Mouse (Mus musculus) erythroblast, embryonic 14.5 days (primary cell): Measurements from ENCODE around the gene Filip1.

Experiments used
- GATA1 ChIP-seq: IDR thresholded peaks from 2 replicates; pipeline ENCODE4 v1.6.1; 2012; ENCODE audit warnings: low read length, inconsistent platforms, mixed read lengths
- TAL1 ChIP-seq: IDR thresholded peaks from 3 replicates; pipeline ENCODE4 v1.6.1; 2012; ENCODE audit warnings: low read length, inconsistent platforms, mixed read lengths

DNA sequence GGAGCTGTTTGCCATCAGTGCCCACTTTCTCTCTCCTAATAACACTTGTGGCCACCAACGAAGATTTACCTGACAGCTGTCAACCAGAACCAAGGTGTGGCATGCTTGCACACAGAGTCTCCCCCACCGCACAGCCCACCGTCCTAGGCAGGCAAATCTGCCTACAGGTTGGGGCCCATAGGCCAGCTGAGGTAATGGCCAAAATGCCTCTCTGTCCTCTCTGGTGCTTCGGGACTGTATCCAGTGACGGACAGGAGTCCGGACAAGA, 90.2 kb downstream of the Filip1 start:
- TF ChIP-seq GATA1 = no peak
- TF ChIP-seq TAL1 = no peak
